Mouse (Mus musculus): ENCODE results near the gene Nup62. TPM values are rescaled to one million over a fixed set of nuclear protein-coding genes. Genes with fewer than 3 reads are reported as not detected.

Nup62 gene
- polyA plus RNA-seq, 1 experiment from 2014 or later: 98.6 TPM

GRCm38 (mm10) chr7:44840426-44840825 lies 24.5 kb downstream of the Nup62 start:
- 57% methylated on average over 14 of the region's 14 CpGs for WGBS
- H3K4me1 ChIP-seq (replicated peaks; ENCODE audit: control insufficient read depth, insufficient read depth, low read length): peaks cover 17% of the 10 kb centered on the region
- H3K36me3 ChIP-seq (ENCODE audit: control insufficient read depth, insufficient read depth, low read length): peaks cover 37% of the 10 kb centered on the region
- H3K4me3 ChIP-seq (ENCODE audit: low read length): no peak overlapping the region
- peaks cover 12% of the 10 kb centered on the region for H3K27me3 ChIP-seq (ENCODE audit: control insufficient read depth, insufficient read depth, low read depth, low read length)
- H3K9ac ChIP-seq (ENCODE audit: low read length): no peak overlapping the region
- peak overlapping the region; percentile 67; the same call in 1 of the 2 replicates for H3K4me2 ChIP-seq (ENCODE audit: low read depth, low read length)
- no peaks in the 10 kb centered on the region for H3K9me3 ChIP-seq (ENCODE audit: control insufficient read depth, low read length)
- no peak for ATAC-seq (ENCODE audit: low read depth)
- no peak overlapping the region for H3K27ac ChIP-seq (ENCODE audit: low read length)

GRCm38 (mm10) chr7:44841825-44842463 lies 26.1 kb downstream of the Nup62 start:
- Histone ChIP-seq H3K9ac (ENCODE audit: low read length) (no peak overlapping the region), H3K27ac (ENCODE audit: low read length) (no peak overlapping the region), H3K27me3 (ENCODE audit: control insufficient read depth, insufficient read depth, low read depth, low read length) (peaks cover 12% of the 10 kb centered on the region), H3K9me3 (ENCODE audit: control insufficient read depth, low read length) (no peaks in the 10 kb centered on the region), H3K36me3 (ENCODE audit: control insufficient read depth, insufficient read depth, low read length) (peaks cover 48% of the 10 kb centered on the region), H3K4me3 (ENCODE audit: low read length) (no peak overlapping the region), H3K4me1 (replicated peaks; ENCODE audit: control insufficient read depth, insufficient read depth, low read length) (peaks cover 13% of the 10 kb centered on the region), H3K4me2 (ENCODE audit: low read depth, low read length) (no peak overlapping the region)
- ATAC-seq (ENCODE audit: low read depth): no peak
- 87% methylated on average over 8 of the region's 8 CpGs for WGBS

- WGBS: 94% methylated on average over 10 of the region's 10 CpGs
- H3K9me3 ChIP-seq (ENCODE audit: control insufficient read depth, low read length): no peaks in the 10 kb centered on the region
- no peak overlapping the region for H3K4me2 ChIP-seq (ENCODE audit: low read depth, low read length)
- ATAC-seq (ENCODE audit: low read depth): no peak
- no peak overlapping the region for H3K4me3 ChIP-seq (ENCODE audit: low read length)
- H3K4me1 ChIP-seq (replicated peaks; ENCODE audit: control insufficient read depth, insufficient read depth, low read length): peaks cover 11% of the 10 kb centered on the region
- H3K27me3 ChIP-seq (ENCODE audit: control insufficient read depth, insufficient read depth, low read depth, low read length): peaks cover 8% of the 10 kb centered on the region
- no peak overlapping the region for H3K27ac ChIP-seq (ENCODE audit: low read length)
- H3K36me3 ChIP-seq (ENCODE audit: control insufficient read depth, insufficient read depth, low read length): peaks cover 48% of the 10 kb centered on the region
- no peak overlapping the region for H3K9ac ChIP-seq (ENCODE audit: low read length)
These were observed 29.1 kb downstream of the Nup62 start for GRCm38 (mm10) chr7:44845006-44845405.

GRCm38 (mm10) chr7:44846804-44847203 lies 30.9 kb downstream of the Nup62 start:
- Histone ChIP-seq H3K36me3 (ENCODE audit: control insufficient read depth, insufficient read depth, low read length) (peaks cover 41% of the 10 kb centered on the region), H3K27me3 (ENCODE audit: control insufficient read depth, insufficient read depth, low read depth, low read length) (no peaks in the 10 kb centered on the region), H3K27ac (ENCODE audit: low read length) (no peak overlapping the region), H3K4me1 (replicated peaks; ENCODE audit: control insufficient read depth, insufficient read depth, low read length) (peaks cover 17% of the 10 kb centered on the region), H3K9ac (ENCODE audit: low read length) (no peak overlapping the region), H3K4me3 (ENCODE audit: low read length) (no peak overlapping the region), H3K9me3 (ENCODE audit: control insufficient read depth, low read length) (no peaks in the 10 kb centered on the region), H3K4me2 (ENCODE audit: low read depth, low read length) (no peak overlapping the region)
- ATAC-seq (ENCODE audit: low read depth): no peak
- WGBS: 86% methylated on average over 7 of the region's 7 CpGs

GRCm38 (mm10) chr7:44847772-44848171 lies 31.9 kb downstream of the Nup62 start:
- peaks cover 36% of the 10 kb centered on the region for H3K36me3 ChIP-seq (ENCODE audit: control insufficient read depth, insufficient read depth, low read length)
- peak overlapping the region; percentile 82 for H3K4me2 ChIP-seq (ENCODE audit: low read depth, low read length)
- peak overlapping the region; percentile 86 for H3K4me3 ChIP-seq (ENCODE audit: low read length)
- no peaks in the 10 kb centered on the region for H3K27me3 ChIP-seq (ENCODE audit: control insufficient read depth, insufficient read depth, low read depth, low read length)
- 68% methylated on average over 5 of the region's 5 CpGs for WGBS
- peak overlapping the region; percentile 96 for H3K9ac ChIP-seq (ENCODE audit: low read length)
- ATAC-seq (ENCODE audit: low read depth): no peak
- H3K9me3 ChIP-seq (ENCODE audit: control insufficient read depth, low read length): no peaks in the 10 kb centered on the region
- H3K4me1 ChIP-seq (replicated peaks; ENCODE audit: control insufficient read depth, insufficient read depth, low read length): peaks cover 17% of the 10 kb centered on the region
- peak overlapping the region; percentile 99; the same call in 1 of the 2 replicates for H3K27ac ChIP-seq (ENCODE audit: low read length)

- WGBS: under 1% methylated on average over 54 of the region's 54 CpGs
- Histone ChIP-seq H3K27me3 (ENCODE audit: control insufficient read depth, insufficient read depth, low read depth, low read length) (no peaks in the 10 kb centered on the region), H3K9ac (ENCODE audit: low read length) (peak within 1 kb of the TSS; percentile 96), H3K36me3 (ENCODE audit: control insufficient read depth, insufficient read depth, low read length) (peaks cover 32% of the 10 kb centered on the region), H3K4me1 (replicated peaks; ENCODE audit: control insufficient read depth, insufficient read depth, low read length) (peaks cover 25% of the 10 kb centered on the region), H3K9me3 (ENCODE audit: control insufficient read depth, low read length) (no peaks in the 10 kb centered on the region), H3K4me3 (ENCODE audit: low read length) (peak within 1 kb of the TSS; percentile 86), H3K4me2 (ENCODE audit: low read depth, low read length) (peak within 1 kb of the TSS; percentile 82), H3K27ac (ENCODE audit: low read length) (peak within 1 kb of the TSS; percentile 99)
- peak; percentile 85 for ATAC-seq (ENCODE audit: low read depth)
These were observed 32.9 kb downstream of the Nup62 start, which contains the start of the genes Akt1s1 and Tbc1d17 for GRCm38 (mm10) chr7:44848561-44849415. TSS of gene Akt1s1 (plus strand) at chr7:44848991. TSS of gene Tbc1d17 (minus strand) at chr7:44849079.

- H3K4me3 ChIP-seq (ENCODE audit: low read length): peak overlapping the region; percentile 86
- ATAC-seq (ENCODE audit: low read depth): peak; percentile 72
- H3K9me3 ChIP-seq (ENCODE audit: control insufficient read depth, low read length): no peaks in the 10 kb centered on the region
- H3K4me2 ChIP-seq (ENCODE audit: low read depth, low read length): peak overlapping the region; percentile 69
- WGBS: 0% methylated on average over 41 of the region's 41 CpGs
- H3K27ac ChIP-seq (ENCODE audit: low read length): peak overlapping the region; percentile 99
- H3K9ac ChIP-seq (ENCODE audit: low read length): peak overlapping the region; percentile 96
- H3K4me1 ChIP-seq (replicated peaks; ENCODE audit: control insufficient read depth, insufficient read depth, low read length): peaks cover 27% of the 10 kb centered on the region
- H3K27me3 ChIP-seq (ENCODE audit: control insufficient read depth, insufficient read depth, low read depth, low read length): no peaks in the 10 kb centered on the region
- H3K36me3 ChIP-seq (ENCODE audit: control insufficient read depth, insufficient read depth, low read length): peaks cover 24% of the 10 kb centered on the region
These were observed 33.7 kb downstream of the Nup62 start for GRCm38 (mm10) chr7:44849416-44850111.

- peak overlapping the region; percentile 99 for H3K27ac ChIP-seq (ENCODE audit: low read length)
- H3K4me1 ChIP-seq (replicated peaks; ENCODE audit: control insufficient read depth, insufficient read depth, low read length): peaks cover 32% of the 10 kb centered on the region
- H3K27me3 ChIP-seq (ENCODE audit: control insufficient read depth, insufficient read depth, low read depth, low read length): no peaks in the 10 kb centered on the region
- H3K4me2 ChIP-seq (ENCODE audit: low read depth, low read length): peak overlapping the region; percentile 69
- 2% methylated on average over 31 of the region's 33 CpGs for WGBS
- no peaks in the 10 kb centered on the region for H3K9me3 ChIP-seq (ENCODE audit: control insufficient read depth, low read length)
- peak overlapping the region; percentile 86 for H3K4me3 ChIP-seq (ENCODE audit: low read length)
- peak; percentile 37 for ATAC-seq (ENCODE audit: low read depth)
- H3K36me3 ChIP-seq (ENCODE audit: control insufficient read depth, insufficient read depth, low read length): peaks cover 18% of the 10 kb centered on the region
- peak overlapping the region; percentile 96 for H3K9ac ChIP-seq (ENCODE audit: low read length)
These were observed 34.3 kb downstream of the Nup62 start for GRCm38 (mm10) chr7:44850146-44850545.

Measured in lung, embryonic 16.5 days (tissue).